Mouse (Mus musculus) intestine, postnatal 0 days (tissue): Measurements from ENCODE around the gene Ppp2r5e. TPM values are rescaled to one million over a fixed set of nuclear protein-coding genes. Genes with fewer than 3 reads are reported as not detected.

Experiments
- ATAC-seq: fragments of 200-750 bp; cut with Nextera tagmentation; 2 replicates; pipeline ENCODE4 v1.8.0; 2017; ENCODE audit warnings: mild to moderate bottlenecking, moderate TSS enrichment, moderate library complexity
- H3K27ac ChIP-seq: fragments of 300-500 bp; sonication (generic); 2 replicates; pipeline ENCODE4 v1.5.1; 2014; ENCODE audit warnings: mild to moderate bottlenecking, low read depth, low read length, moderate library complexity
- H3K27me3 ChIP-seq: fragments of 300-500 bp; sonication (generic); replicated peaks from 2 replicates; pipeline ENCODE4 v1.6.1; 2014; ENCODE audit warnings: low read length, mixed read lengths; ENCODE audit not compliant: control insufficient read depth, insufficient read depth
- H3K36me3 ChIP-seq: fragments of 300-500 bp; sonication (generic); 2 replicates; pipeline ENCODE4 v1.6.1; 2014; ENCODE audit warnings: mild to moderate bottlenecking, moderate library complexity; ENCODE audit not compliant: control insufficient read depth, insufficient read depth
- H3K4me1 ChIP-seq: fragments of 300-500 bp; sonication (generic); replicated peaks from 2 replicates; pipeline ENCODE4 v1.6.1; 2014; ENCODE audit warnings: antibody characterized with exemption, low read length, mixed read lengths; ENCODE audit not compliant: control insufficient read depth, insufficient read depth
- H3K4me2 ChIP-seq: fragments of 300-500 bp; sonication (generic); replicated peaks from 2 replicates; pipeline ENCODE4 v1.6.1; 2014; ENCODE audit warnings: low read depth, mild to moderate bottlenecking, moderate library complexity
- H3K4me3 ChIP-seq: fragments of 300-500 bp; sonication (generic); 2 replicates; pipeline ENCODE4 v1.5.1; 2014; ENCODE audit warnings: low read depth, low read length
- H3K9ac ChIP-seq: fragments of 300-500 bp; sonication (generic); 2 replicates; pipeline ENCODE4 v1.6.1; 2014; ENCODE audit warnings: mild to moderate bottlenecking, low read depth, low read length
- H3K9me3 ChIP-seq: fragments of 300-500 bp; sonication (generic); 2 replicates; pipeline ENCODE4 v1.6.1; 2016; ENCODE audit warnings: mixed run types; ENCODE audit not compliant: control insufficient read depth
- CTCF ChIP-seq: sonication (generic); IDR thresholded peaks from 2 replicates; pipeline ENCODE4 v1.5.1; 2016; ENCODE audit warnings: low read depth, mild to moderate bottlenecking, control low read depth, antibody characterized with exemption, moderate library complexity
- WGBS: fragments of 180-500 bp; shearing (Covaris S2); extraction: QIAGEN DNeasy Blood & Tissue Kit; methylation state at CpG from one replicate; pipeline ENCODE4 v1.1.7; 2014; 5-methylcytosine and 5-hydroxymethylcytosine counted together
- polyA plus RNA-seq: library from polyadenylated mRNA; unstranded; fragments of >200 nt; fragmentation: Nextera tagmentation; extraction: Ambion mirVana; gene quantifications from 2 replicates; pipeline ENCODE4 v1.2.1, GENCODE M21; 2015

Gene Ppp2r5e
- polyA plus RNA-seq, 1 experiment from 2014 or later, result 7.3 TPM

DNA sequence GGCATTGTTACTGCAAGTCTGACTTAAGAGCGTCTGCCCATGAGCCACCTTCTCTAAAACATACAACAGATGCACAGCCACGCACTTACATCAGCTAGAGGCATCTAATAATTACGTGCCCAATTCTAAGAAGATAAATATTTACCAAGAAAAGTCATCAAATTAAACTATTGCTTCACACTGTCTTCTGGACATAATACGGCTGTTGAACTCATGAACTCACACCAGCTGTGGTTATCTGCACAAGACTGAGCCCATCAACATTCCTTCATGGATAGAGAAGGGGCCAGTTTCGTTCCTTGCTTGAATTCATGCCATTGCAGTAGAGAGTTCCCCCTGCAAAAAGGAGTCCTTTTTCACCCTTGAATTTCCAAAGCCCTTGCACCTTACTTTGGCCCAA is 28.3 kb downstream of the Ppp2r5e start:
- 35% methylated on average over 5 of the region's 5 CpGs for WGBS
- H3K9ac ChIP-seq, result no peak overlapping the region
- ATAC-seq, result no peak

GRCm38 (mm10) chr12:75565756-75566155 is 30.3 kb downstream of the Ppp2r5e start:
- H3K4me3 ChIP-seq, result no peak overlapping the region
- no peaks in the 10 kb centered on the region for H3K9me3 ChIP-seq
- no peak overlapping the region for H3K9ac ChIP-seq
- no peak for ATAC-seq
- no peak overlapping the region for H3K4me2 ChIP-seq
- H3K27ac ChIP-seq, result no peak overlapping the region
- H3K4me1 ChIP-seq, result no peaks in the 10 kb centered on the region; the same call in 1 of the 2 replicates
- no peaks in the 10 kb centered on the region for H3K36me3 ChIP-seq
- WGBS, result 92% methylated on average over 5 of the region's 5 CpGs
- no peak for TF ChIP-seq CTCF
- no peaks in the 10 kb centered on the region for H3K27me3 ChIP-seq

More for the DNA sequence above, 28.3 kb downstream of the Ppp2r5e start:
- no peaks in the 10 kb centered on the region for H3K27me3 ChIP-seq
- H3K4me2 ChIP-seq, result no peak overlapping the region
- H3K27ac ChIP-seq, result no peak overlapping the region
- no peak overlapping the region for H3K4me3 ChIP-seq
- no peaks in the 10 kb centered on the region; the same call in 1 of the 2 replicates for H3K4me1 ChIP-seq
- H3K9me3 ChIP-seq, result no peaks in the 10 kb centered on the region
- no peaks in the 10 kb centered on the region for H3K36me3 ChIP-seq
- TF ChIP-seq CTCF, result no peak

DNA sequence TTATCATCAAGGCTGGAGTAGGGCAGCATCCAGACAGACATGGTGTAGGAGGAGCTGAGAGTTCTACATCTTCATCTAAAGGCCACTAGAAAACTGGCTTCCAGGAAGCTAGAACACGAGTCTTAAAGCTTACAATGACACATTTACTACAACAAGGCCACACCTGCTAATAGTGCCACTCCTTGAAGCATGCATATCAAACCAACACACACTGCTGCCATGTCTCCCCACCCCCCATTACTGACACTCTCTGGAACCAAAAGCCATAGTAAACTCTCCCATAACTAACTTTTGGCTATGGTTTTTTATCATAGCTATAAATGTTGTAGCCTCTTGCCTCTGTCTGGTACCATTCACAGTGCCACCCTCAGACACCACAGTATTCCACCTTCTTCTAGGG is 31.5 kb downstream of the Ppp2r5e start:
- no peak overlapping the region for H3K9ac ChIP-seq
- no peak overlapping the region for H3K4me2 ChIP-seq
- no peaks in the 10 kb centered on the region; the same call in 1 of the 2 replicates for H3K4me1 ChIP-seq
- WGBS, result 50% methylated on average over 1 of the region's 1 CpGs
- H3K9me3 ChIP-seq, result no peaks in the 10 kb centered on the region
- H3K27me3 ChIP-seq, result no peaks in the 10 kb centered on the region
- TF ChIP-seq CTCF, result no peak
- no peak overlapping the region for H3K27ac ChIP-seq
- H3K36me3 ChIP-seq, result no peaks in the 10 kb centered on the region
- ATAC-seq, result no peak
- H3K4me3 ChIP-seq, result no peak overlapping the region

DNA sequence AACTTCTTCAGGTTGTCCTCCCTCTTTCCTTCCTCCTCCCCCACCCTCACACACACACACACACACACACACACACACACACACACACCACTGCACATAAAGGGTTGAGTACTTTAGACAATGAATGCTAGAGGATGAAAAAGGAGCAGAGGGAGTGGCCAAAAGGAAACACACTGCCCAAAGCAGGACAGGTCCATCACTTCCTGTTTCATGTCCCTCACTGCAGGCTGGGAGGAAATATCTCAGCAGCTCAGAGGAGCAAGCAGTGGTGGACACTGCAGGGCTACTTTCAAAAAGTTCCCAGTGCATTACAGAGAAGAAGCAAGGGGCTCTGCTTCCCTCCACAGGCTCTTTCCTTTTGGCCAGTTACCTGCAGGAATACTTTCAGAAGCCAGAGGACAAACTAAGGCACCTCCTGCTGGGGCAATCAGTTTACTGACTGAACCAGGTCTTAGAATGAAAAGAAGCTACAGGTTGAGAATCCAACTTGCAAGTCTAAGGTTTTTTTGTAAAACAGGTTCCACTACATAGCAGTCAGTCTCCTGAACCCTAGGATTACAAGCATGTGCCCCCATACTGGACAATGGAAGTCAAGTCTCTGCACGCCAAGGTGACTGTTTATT is 32.9 kb downstream of the Ppp2r5e start:
- Histone ChIP-seq H3K27me3 (no peaks in the 10 kb centered on the region), H3K4me1 (no peaks in the 10 kb centered on the region; the same call in 1 of the 2 replicates), H3K4me3 (no peak overlapping the region), H3K9me3 (no peaks in the 10 kb centered on the region), H3K9ac (no peak overlapping the region), H3K4me2 (no peak overlapping the region), H3K36me3 (no peaks in the 10 kb centered on the region), H3K27ac (no peak overlapping the region)
- no peak for TF ChIP-seq CTCF
- WGBS, result 89% methylated on average over 1 of the region's 1 CpGs
- no peak for ATAC-seq

DNA sequence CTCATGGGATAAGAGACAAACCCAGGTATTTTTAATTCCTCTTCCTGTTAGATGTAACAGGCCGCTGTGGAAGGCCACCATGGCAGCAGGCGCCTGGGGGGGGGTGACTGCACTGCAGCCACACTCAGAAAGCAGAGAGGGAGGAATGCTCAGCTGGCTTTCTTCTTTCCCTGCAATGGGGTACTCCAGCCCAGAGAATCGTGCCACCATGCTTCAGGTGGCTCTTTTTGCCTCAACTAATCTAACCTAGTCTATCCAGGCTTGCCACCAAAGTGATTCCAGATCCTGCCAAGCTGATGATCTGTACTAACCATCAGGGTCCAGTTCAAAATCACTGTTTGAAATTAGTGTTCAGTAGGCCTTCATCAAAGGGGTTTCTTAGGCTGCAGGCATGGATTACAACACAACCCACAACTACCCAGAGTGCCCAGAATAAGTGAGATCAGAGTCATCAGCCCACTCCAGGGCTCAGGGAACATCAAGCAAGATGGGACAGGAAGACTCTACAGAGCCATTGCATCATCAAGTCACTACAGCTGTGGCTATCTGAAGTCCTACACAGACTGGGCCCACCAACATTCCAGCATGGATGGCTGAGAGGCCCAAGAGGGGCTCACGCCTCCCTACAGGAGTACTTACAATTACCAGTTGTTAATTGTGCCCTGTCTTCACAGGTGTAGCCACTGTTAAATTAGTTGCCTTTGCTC is 35.2 kb downstream of the Ppp2r5e start:
- Histone ChIP-seq H3K9ac (no peak overlapping the region), H3K27ac (no peak overlapping the region), H3K4me3 (no peak overlapping the region), H3K27me3 (no peaks in the 10 kb centered on the region), H3K36me3 (no peaks in the 10 kb centered on the region), H3K9me3 (no peaks in the 10 kb centered on the region), H3K4me2 (no peak overlapping the region), H3K4me1 (no peaks in the 10 kb centered on the region; the same call in 1 of the 2 replicates)
- TF ChIP-seq CTCF, result no peak
- WGBS, result 84% methylated on average over 4 of the region's 4 CpGs
- ATAC-seq, result no peak

- H3K27ac ChIP-seq, result 0 out of 2 replicates have a peak overlapping the region, but pooled peaks have one; percentile 4
- H3K9me3 ChIP-seq, result no peaks in the 10 kb centered on the region
- ATAC-seq, result no peak
- WGBS, result 55% methylated on average over 2 of the region's 2 CpGs
- no peak overlapping the region for H3K4me3 ChIP-seq
- no peak overlapping the region for H3K4me2 ChIP-seq
- TF ChIP-seq CTCF, result no peak
- H3K27me3 ChIP-seq, result no peaks in the 10 kb centered on the region
- no peaks in the 10 kb centered on the region; the same call in 1 of the 2 replicates for H3K4me1 ChIP-seq
- no peak overlapping the region for H3K9ac ChIP-seq
- no peaks in the 10 kb centered on the region for H3K36me3 ChIP-seq
Measured at GRCm38 (mm10) chr12:75559196-75559595, 36.8 kb downstream of the Ppp2r5e start.
